In genomic region chr6:40303379-40303778, GRCm38 (mm10) we compare ENCODE assay signal across 9 mouse cellular contexts. TPM values are rescaled to one million over a fixed set of nuclear protein-coding genes. Genes with fewer than 3 reads are reported as not detected.
DNase-seq lines count a peak whose midpoint lies in the region; ATAC-seq lines count a peak whose summit lies in the region.
"Had no signal": no experiment of that assay in that cellular context is flagged by ENCODE, and none has a peak within 500 bp of the region (broad histone marks: within the 10 kb centered on the region; RNA-seq: fewer than 3 reads in every experiment).

No protein-coding gene starts in this region.

- no peak overlapping the region for H3K9ac ChIP-seq in kidney, embryonic 16.5 days (replicated peaks; ENCODE audit: low read length)
- H3K9ac ChIP-seq in embryonic facial prominence, embryonic 14.5 days (ENCODE audit: low read depth, low read length) = no peak overlapping the region
- H3K9ac ChIP-seq in hindbrain, embryonic 16.5 days (ENCODE audit: low read depth, low read length) = peak overlapping the region; percentile 18; the same call in 1 of the 2 replicates
- H3K9ac ChIP-seq: limb, embryonic 13.5 days had no signal

- no peaks in the 10 kb centered on the region for H3K9me3 ChIP-seq in kidney, embryonic 16.5 days (ENCODE audit: low read length)
- no peaks in the 10 kb centered on the region for H3K9me3 ChIP-seq in embryonic facial prominence, embryonic 14.5 days (ENCODE audit: control insufficient read depth, low read length)
- no peaks in the 10 kb centered on the region for H3K9me3 ChIP-seq in hindbrain, embryonic 16.5 days (ENCODE audit: control insufficient read depth, low read length)
- H3K9me3 ChIP-seq: limb, embryonic 13.5 days had no signal

- intact Hi-C loops in left cerebral cortex, postnatal 14 days (cut with DNase I) = loop anchor here (2.0 to 10.0 kb wide), 3 partner anchors 66 to 489 kb away; partner anchors contain the start of gene Mrps33

- ATAC-seq in kidney, embryonic 16.5 days (ENCODE audit: low FRiP score, low TSS enrichment) = no peak
- ATAC-seq in embryonic facial prominence, embryonic 14.5 days (ENCODE audit: low read depth) = no peak
- peak; percentile 93 for ATAC-seq in hindbrain, embryonic 16.5 days

- no peak overlapping the region for H3K27ac ChIP-seq in kidney, embryonic 16.5 days (ENCODE audit: low read length)
- no peak overlapping the region for H3K27ac ChIP-seq in embryonic facial prominence, embryonic 14.5 days (replicated peaks; ENCODE audit: low read depth, low read length)
- no peak overlapping the region for H3K27ac ChIP-seq in hindbrain, embryonic 16.5 days (ENCODE audit: low read depth, low read length)
- H3K27ac ChIP-seq: limb, embryonic 13.5 days had no signal

- H3K4me1 ChIP-seq in kidney, embryonic 16.5 days (ENCODE audit: insufficient read depth, low read length) = no peaks in the 10 kb centered on the region
- no peaks in the 10 kb centered on the region for H3K4me1 ChIP-seq in embryonic facial prominence, embryonic 14.5 days (ENCODE audit: control insufficient read depth, insufficient read depth, low read length)
- no peaks in the 10 kb centered on the region for H3K4me1 ChIP-seq in hindbrain, embryonic 16.5 days (ENCODE audit: control insufficient read depth, insufficient read depth, low read depth, low read length)
- H3K4me1 ChIP-seq: limb, embryonic 13.5 days had no signal

- DNase-seq in kidney, adult 18-20 months = peak; percentile 59
- DNase-seq in adrenal gland, postnatal 14 days = peak; percentile 73
- peak; percentile 51 for DNase-seq in embryonic facial prominence, embryonic 14.5 days (ENCODE audit: low spot score)
- peak; percentile 85 to 89 for DNase-seq in left cerebral cortex, postnatal 14 days (ENCODE audit: low spot score in 2 of 2)
- peak; percentile 28 for DNase-seq in retina, adult 2 months (ENCODE audit: low read depth, low spot score)
- no peak for DNase-seq in urinary bladder, postnatal 25 days (ENCODE audit: low spot score)

- H3K36me3 ChIP-seq in kidney, embryonic 16.5 days (ENCODE audit: insufficient read depth, low read length) = no peaks in the 10 kb centered on the region
- H3K36me3 ChIP-seq in embryonic facial prominence, embryonic 14.5 days (ENCODE audit: control insufficient read depth, insufficient read depth, low read length) = no peaks in the 10 kb centered on the region
- H3K36me3 ChIP-seq in hindbrain, embryonic 16.5 days (ENCODE audit: control insufficient read depth, insufficient read depth, low read length) = no peaks in the 10 kb centered on the region
- H3K36me3 ChIP-seq: limb, embryonic 13.5 days had no signal

- no peak overlapping the region for H3K4me3 ChIP-seq in kidney, embryonic 16.5 days (ENCODE audit: low read length)
- H3K4me3 ChIP-seq in embryonic facial prominence, embryonic 14.5 days (ENCODE audit: low read depth, low read length) = no peak overlapping the region
- H3K4me3 ChIP-seq in hindbrain, embryonic 16.5 days (ENCODE audit: low read length) = no peak overlapping the region
- H3K4me3 ChIP-seq: limb, embryonic 13.5 days had no signal

- 18% methylated on average over 6 of the region's 6 CpGs for WGBS in kidney, embryonic 16.5 days
- 17% methylated on average over 6 of the region's 6 CpGs for WGBS in embryonic facial prominence, embryonic 14.5 days
- WGBS in hindbrain, embryonic 16.5 days = 18% methylated on average over 6 of the region's 6 CpGs

- no peak overlapping the region for H3K4me2 ChIP-seq in kidney, embryonic 16.5 days (replicated peaks; ENCODE audit: low read depth, low read length)
- H3K4me2 ChIP-seq in embryonic facial prominence, embryonic 14.5 days (ENCODE audit: low read depth, low read length) = no peak overlapping the region
- H3K4me2 ChIP-seq in hindbrain, embryonic 16.5 days (ENCODE audit: low read length) = no peak overlapping the region
- H3K4me2 ChIP-seq: limb, embryonic 13.5 days had no signal

- H3K27me3 ChIP-seq in kidney, embryonic 16.5 days (ENCODE audit: insufficient read depth, low read length) = no peaks in the 10 kb centered on the region
- no peaks in the 10 kb centered on the region for H3K27me3 ChIP-seq in embryonic facial prominence, embryonic 14.5 days (replicated peaks; ENCODE audit: control insufficient read depth, insufficient read depth, low read length)
- H3K27me3 ChIP-seq in hindbrain, embryonic 16.5 days (replicated peaks; ENCODE audit: control insufficient read depth, insufficient read depth, low read length) = no peaks in the 10 kb centered on the region
- H3K27me3 ChIP-seq: limb, embryonic 13.5 days had no signal

RNA-seq across cellular contexts. Expression of gene Agk, which starts 21.6 kb away (rescaled TPM):
- polyA plus RNA-seq in kidney, embryonic 16.5 days (2015; fragmentation: Nextera tagmentation; extraction: Ambion mirVana) = 47.1 and 49.9 TPM in 2 replicates
- total RNA-seq in adrenal gland, postnatal 14 days (2021) = 35.9 and 36.3 TPM in 2 replicates
- polyA plus RNA-seq in embryonic facial prominence, embryonic 14.5 days (2014; fragmentation: Nextera tagmentation; extraction: Ambion mirVana) = 41.4 and 45.0 TPM in 2 replicates
- polyA plus RNA-seq in hindbrain, embryonic 16.5 days (2015; fragmentation: Nextera tagmentation; extraction: Ambion mirVana) = 67.9 and 68.2 TPM in 2 replicates
- 10 to 100 TPM; 50.7 to 51.6 TPM for total RNA-seq in left cerebral cortex, postnatal 14 days (2021)
